ENCODE assay signal across 8 mouse cellular contexts in genomic region chr6:112489910-112490559, GRCm38 (mm10). TPM values are rescaled to one million over a fixed set of nuclear protein-coding genes. Genes with fewer than 3 reads are reported as not detected.
DNase-seq lines count a peak whose midpoint lies in the region; ATAC-seq and TF ChIP-seq lines count a peak whose summit lies in the region.

Oxtr (minus strand) TSS chr6:112489943.

- peak within 1 kb of the TSS; percentile 50; the same call in 1 of the 2 replicates for H3K9ac ChIP-seq in kidney, embryonic 14.5 days (ENCODE audit: low read depth, low read length)
- peak within 1 kb of the TSS; percentile 47; the same call in 1 of the 2 replicates for H3K9ac ChIP-seq in hindbrain, embryonic 14.5 days

- H3K4me3 ChIP-seq in kidney, embryonic 14.5 days (ENCODE audit: low read length), result peak within 1 kb of the TSS; percentile 43
- peak within 1 kb of the TSS; percentile 34 for H3K4me3 ChIP-seq in hindbrain, embryonic 14.5 days (replicated peaks; ENCODE audit: low read length)
- H3K4me3 ChIP-seq in myocyte, result no peak within 1 kb of the TSS

- WGBS in kidney, embryonic 14.5 days, result 6% methylated on average over 24 of the region's 24 CpGs
- 10% methylated on average over 24 of the region's 24 CpGs for WGBS in hindbrain, embryonic 14.5 days

- DNase-seq in kidney, adult 11 months, result no peak
- no peak for DNase-seq in adrenal gland, postnatal 4 days (ENCODE audit: low spot score in 2 of 2)
- no peak for DNase-seq in hindbrain, embryonic 14.5 days (ENCODE audit: low spot score)
- DNase-seq in right cerebral cortex, postnatal 25 days, result no peak
- no peak for DNase-seq in gastrocnemius, postnatal 4 days (ENCODE audit: low spot score in 2 of 2)
- DNase-seq in kidney, postnatal 14 days, result no peak

- ATAC-seq in kidney, embryonic 14.5 days (ENCODE audit: low FRiP score, low TSS enrichment), result 0 out of 2 replicates have a peak, but pooled peaks have one; percentile 16
- ATAC-seq in hindbrain, embryonic 14.5 days (ENCODE audit: low FRiP score), result no peak

- H3K9me3 ChIP-seq in kidney, embryonic 14.5 days (ENCODE audit: control insufficient read depth, low read length), result no peaks in the 10 kb centered on the region
- no peaks in the 10 kb centered on the region for H3K9me3 ChIP-seq in hindbrain, embryonic 14.5 days (ENCODE audit: control insufficient read depth, low read length)

- H3ac ChIP-seq in myocyte (ENCODE audit: control insufficient read depth, insufficient read length), result no peak within 1 kb of the TSS

- H3K79me2 ChIP-seq in myocyte (ENCODE audit: control insufficient read depth, insufficient read depth), result no peaks in the 10 kb centered on the region

- H3K27ac ChIP-seq in kidney, embryonic 14.5 days (ENCODE audit: low read depth, low read length), result no peak within 1 kb of the TSS
- no peak within 1 kb of the TSS for H3K27ac ChIP-seq in hindbrain, embryonic 14.5 days

- H3K4me1 ChIP-seq in kidney, embryonic 14.5 days (ENCODE audit: control insufficient read depth, insufficient read depth, low read length), result peaks cover 27% of the 10 kb centered on the region
- H3K4me1 ChIP-seq in hindbrain, embryonic 14.5 days (replicated peaks; ENCODE audit: control insufficient read depth, insufficient read depth, low read length), result peaks cover 19% of the 10 kb centered on the region; the same call in 1 of the 2 replicates

- H3K27me3 ChIP-seq in kidney, embryonic 14.5 days (ENCODE audit: control insufficient read depth, insufficient read depth, low read length), result peaks cover 34% of the 10 kb centered on the region
- peaks cover 51% of the 10 kb centered on the region for H3K27me3 ChIP-seq in hindbrain, embryonic 14.5 days (ENCODE audit: control insufficient read depth, insufficient read depth, low read length)
- H3K27me3 ChIP-seq in myocyte (ENCODE audit: control insufficient read depth, insufficient read depth, insufficient read length), result peaks cover 22% of the 10 kb centered on the region

- H3K4me2 ChIP-seq in kidney, embryonic 14.5 days (replicated peaks; ENCODE audit: low read depth, low read length), result peak within 1 kb of the TSS; percentile 78
- peak within 1 kb of the TSS; percentile 76 for H3K4me2 ChIP-seq in hindbrain, embryonic 14.5 days (replicated peaks)
- H3K4me2 ChIP-seq in myocyte (ENCODE audit: low read depth), result peak within 1 kb of the TSS; percentile 68

- H3K36me3 ChIP-seq in kidney, embryonic 14.5 days (ENCODE audit: control insufficient read depth, insufficient read depth, low read length), result no peaks in the 10 kb centered on the region
- H3K36me3 ChIP-seq in hindbrain, embryonic 14.5 days (replicated peaks; ENCODE audit: control insufficient read depth, insufficient read depth), result no peaks in the 10 kb centered on the region
- no peaks in the 10 kb centered on the region for H3K36me3 ChIP-seq in myocyte (ENCODE audit: control insufficient read depth, insufficient read depth)

- no peak for TF ChIP-seq POLR2A in myocyte (IDR thresholded peaks at IDR 0.05; ENCODE audit: insufficient read length, low read depth)

TF ChIP-seq in myocyte, 11 proteins besides CTCF, POLR2A, EP300 and RAD21:
- no peak for TF ChIP-seq E2F4 (IDR thresholded peaks at IDR 0.05; ENCODE audit: insufficient read depth)
- no peak for TF ChIP-seq MYOG (IDR thresholded peaks at IDR 0.05; ENCODE audit: control insufficient read depth in 1 of 3, insufficient read depth in 1 of 3, insufficient read length in 2 of 3, low read depth in 2 of 3)
- no peak for TF ChIP-seq CEBPB (IDR thresholded peaks at IDR 0.05; ENCODE audit: insufficient read depth, poor library complexity, severe bottlenecking)
- TF ChIP-seq MAX (IDR thresholded peaks at IDR 0.05; ENCODE audit: low read depth), result no peak
- TF ChIP-seq REST (IDR thresholded peaks at IDR 0.05; ENCODE audit: insufficient read depth, insufficient read length), result no peak
- TF ChIP-seq POLR2AphosphoS2 (IDR thresholded peaks at IDR 0.05; ENCODE audit: insufficient read length, low read depth), result no peak
- no peak for TF ChIP-seq USF1 (IDR thresholded peaks at IDR 0.05; ENCODE audit: low read depth)
- TF ChIP-seq SRF (IDR thresholded peaks at IDR 0.05; ENCODE audit: control insufficient read depth, insufficient read length, low read depth), result no peak
- no peak for TF ChIP-seq TCF12 (IDR thresholded peaks at IDR 0.05; ENCODE audit: insufficient read depth, poor library complexity, severe bottlenecking)
- no peak for TF ChIP-seq TCF3 (IDR thresholded peaks at IDR 0.05; ENCODE audit: insufficient read length, low read depth)
- TF ChIP-seq MYOD1 (IDR thresholded peaks at IDR 0.05; ENCODE audit: control insufficient read depth in 1 of 3, insufficient read length in 2 of 3, low read depth in 2 of 3), result no peak

RNA-seq across cellular contexts. Expression of gene Oxtr, which starts in this region (rescaled TPM):
- 4.0 and 8.2 TPM in 2 replicates for polyA plus RNA-seq in kidney, embryonic 14.5 days (2014; fragmentation: Nextera tagmentation; extraction: Ambion mirVana)
- 10 to 100 TPM; 53.4 to 66.5 TPM for total RNA-seq in adrenal gland, postnatal 4 days (2021)
- polyA plus RNA-seq in hindbrain, embryonic 14.5 days (2014; fragmentation: Nextera tagmentation; extraction: Ambion mirVana), result 1.6 and 1.9 TPM in 2 replicates
- 0.06 TPM for polyA plus RNA-seq in myocyte (2012; fragmentation: generic; extraction: Trizol)
- total RNA-seq in gastrocnemius, postnatal 4 days (2021), result under 1 TPM; 0.20 to 0.21 TPM

Comparison
In these comparisons a context has a peak if more than half of its experiments do, and no peak if none do; other contexts are left out.
1. RNA of gene Oxtr (total RNA-seq): 53.4 to 66.5 TPM in adrenal gland, postnatal 4 days; 0.20 to 0.21 TPM in gastrocnemius, postnatal 4 days; every median in the first group is over 10 times any median in the second.
2. Peak in every context shown above with its lines, with median percentiles within 50 percentile points of each other: H3K4me2 ChIP-seq.